ENCODE assay signal across 21 mouse cellular contexts in genomic region chr10:108538546-108538945, GRCm38 (mm10).
DNase-seq lines count a peak whose midpoint lies in the region; ATAC-seq and TF ChIP-seq lines count a peak whose summit lies in the region.
"Had no signal": no experiment of that assay in that cellular context is flagged by ENCODE, and none has a peak within 500 bp of the region (broad histone marks: within the 10 kb centered on the region; RNA-seq: fewer than 3 reads in every experiment).

No protein-coding gene starts in this region.

- no peaks in the 10 kb centered on the region for H3K27me3 ChIP-seq in heart, embryonic 13.5 days (replicated peaks)
- no peaks in the 10 kb centered on the region for H3K27me3 ChIP-seq in stomach, postnatal 0 days (ENCODE audit: control insufficient read depth, insufficient read depth, low read length)
- H3K27me3 ChIP-seq: embryonic facial prominence, embryonic 15.5 days; forebrain, embryonic 13.5 days; hindbrain, embryonic 15.5 days; limb, embryonic 13.5 days; liver, embryonic 15.5 days; neural tube, embryonic 13.5 days had no signal

- no peak overlapping the region for H3K4me2 ChIP-seq in heart, embryonic 13.5 days
- H3K4me2 ChIP-seq in stomach, postnatal 0 days (replicated peaks; ENCODE audit: low read depth) = no peak overlapping the region
- H3K4me2 ChIP-seq: embryonic facial prominence, embryonic 15.5 days; forebrain, embryonic 13.5 days; hindbrain, embryonic 15.5 days; limb, embryonic 13.5 days; liver, embryonic 15.5 days; neural tube, embryonic 13.5 days had no signal

- intact Hi-C loops in heart, postnatal 14 days (cut with DNase I) = loop anchor here (5.0 kb wide), 2 partner anchors 91 to 736 kb away; no protein-coding TSS in a partner anchor

- WGBS in heart, embryonic 13.5 days = 20% methylated on average over 3 of the region's 3 CpGs
- WGBS in stomach, postnatal 0 days = 39% methylated on average over 3 of the region's 3 CpGs

- TF ChIP-seq EP300 in stomach, postnatal 0 days (optimal IDR thresholded peaks at IDR 0.05) = no peak

- ATAC-seq in heart, embryonic 13.5 days (ENCODE audit: extremely low read depth, insufficient number of reproducible peaks, low FRiP score, low TSS enrichment) = no peak
- ATAC-seq in stomach, postnatal 0 days (ENCODE audit: low FRiP score, low TSS enrichment) = peak; percentile 63

- no peak overlapping the region for H3K4me3 ChIP-seq in heart, embryonic 13.5 days
- no peak overlapping the region for H3K4me3 ChIP-seq in stomach, postnatal 0 days (ENCODE audit: low read depth, low read length)
- H3K4me3 ChIP-seq: embryonic facial prominence, embryonic 15.5 days; forebrain, embryonic 13.5 days; hindbrain, embryonic 15.5 days; limb, embryonic 13.5 days; liver, embryonic 15.5 days; midbrain, embryonic 10.5 days; neural tube, embryonic 13.5 days had no signal

- H3K9me3 ChIP-seq in heart, embryonic 13.5 days = no peaks in the 10 kb centered on the region
- no peaks in the 10 kb centered on the region for H3K9me3 ChIP-seq in stomach, postnatal 0 days (ENCODE audit: control insufficient read depth, low read length)
- H3K9me3 ChIP-seq: embryonic facial prominence, embryonic 15.5 days; forebrain, embryonic 13.5 days; hindbrain, embryonic 15.5 days; limb, embryonic 13.5 days; liver, embryonic 15.5 days; midbrain, embryonic 10.5 days; neural tube, embryonic 13.5 days had no signal

- no peak overlapping the region for H3K9ac ChIP-seq in heart, embryonic 13.5 days
- H3K9ac ChIP-seq in stomach, postnatal 0 days (ENCODE audit: low read length) = no peak overlapping the region
- H3K9ac ChIP-seq: embryonic facial prominence, embryonic 15.5 days; forebrain, embryonic 13.5 days; hindbrain, embryonic 15.5 days; limb, embryonic 13.5 days; liver, embryonic 15.5 days; neural tube, embryonic 13.5 days had no signal

- no peaks in the 10 kb centered on the region for H3K36me3 ChIP-seq in heart, embryonic 13.5 days
- no peaks in the 10 kb centered on the region for H3K36me3 ChIP-seq in stomach, postnatal 0 days (ENCODE audit: control insufficient read depth, insufficient read depth, low read length)
- H3K36me3 ChIP-seq: embryonic facial prominence, embryonic 15.5 days; hindbrain, embryonic 15.5 days; limb, embryonic 13.5 days; liver, embryonic 15.5 days; midbrain, embryonic 10.5 days; neural tube, embryonic 13.5 days had no signal

- no peak for DNase-seq in heart, postnatal 14 days
- DNase-seq in ovary, adult 18-20 months (ENCODE audit: low spot score) = peak; percentile 21
- DNase-seq in ovary, postnatal 36 days (ENCODE audit: low spot score) = no peak
- DNase-seq in NIH3T3 (ENCODE audit: low read depth) = peak; percentile 73
- DNase-seq in stomach, postnatal 0 days (ENCODE audit: low spot score) = no peak
- no peak for DNase-seq in cerebellum, adult 11-12 months
- DNase-seq: cerebellum, postnatal 14 days; embryo, embryonic 11 days; gastrocnemius, postnatal 14 days; kidney, adult 11 months; kidney, postnatal 14 days; lung, postnatal 4 days; right cerebral cortex, postnatal 25 days had no signal

- peak overlapping the region; percentile 53 for H3K27ac ChIP-seq in heart, embryonic 13.5 days (replicated peaks)
- no peak overlapping the region for H3K27ac ChIP-seq in stomach, postnatal 0 days (replicated peaks)
- H3K27ac ChIP-seq: embryonic facial prominence, embryonic 15.5 days; forebrain, embryonic 13.5 days; hindbrain, embryonic 15.5 days; limb, embryonic 13.5 days; liver, embryonic 15.5 days; midbrain, embryonic 10.5 days; neural tube, embryonic 13.5 days had no signal

- H3K4me1 ChIP-seq in heart, embryonic 13.5 days = peaks cover 29% of the 10 kb centered on the region
- no peaks in the 10 kb centered on the region for H3K4me1 ChIP-seq in stomach, postnatal 0 days (replicated peaks; ENCODE audit: control insufficient read depth, insufficient read depth)
- H3K4me1 ChIP-seq: embryonic facial prominence, embryonic 15.5 days; forebrain, embryonic 13.5 days; hindbrain, embryonic 15.5 days; limb, embryonic 13.5 days; liver, embryonic 15.5 days; midbrain, embryonic 10.5 days; neural tube, embryonic 13.5 days had no signal

- TF ChIP-seq CTCF in stomach, postnatal 0 days (IDR thresholded peaks at IDR 0.05; ENCODE audit: low read depth) = no peak

Comparison
In these comparisons a context has a peak if more than half of its experiments do, and no peak if none do; other contexts are left out.
1. DNase-seq: peak in ovary, adult 18-20 months (single experiment) and NIH3T3 (single experiment); none in heart, postnatal 14 days (0 of 2), ovary, postnatal 36 days (single experiment), stomach, postnatal 0 days (single experiment) and cerebellum, adult 11-12 months (single experiment).